Mouse (Mus musculus): ENCODE measurements around the gene Cracr2b. TPM values are rescaled to one million over a fixed set of nuclear protein-coding genes. Genes with fewer than 3 reads are reported as not detected.

Gene Cracr2b
- polyA plus RNA-seq (2017; shearing (Covaris generic)) = not detected

GRCm38 (mm10) chr7:141460391-141461113 is at the start of gene Cracr2b:
Gene Cracr2b, plus strand, starts transcription at chr7:141461094.

DNA sequence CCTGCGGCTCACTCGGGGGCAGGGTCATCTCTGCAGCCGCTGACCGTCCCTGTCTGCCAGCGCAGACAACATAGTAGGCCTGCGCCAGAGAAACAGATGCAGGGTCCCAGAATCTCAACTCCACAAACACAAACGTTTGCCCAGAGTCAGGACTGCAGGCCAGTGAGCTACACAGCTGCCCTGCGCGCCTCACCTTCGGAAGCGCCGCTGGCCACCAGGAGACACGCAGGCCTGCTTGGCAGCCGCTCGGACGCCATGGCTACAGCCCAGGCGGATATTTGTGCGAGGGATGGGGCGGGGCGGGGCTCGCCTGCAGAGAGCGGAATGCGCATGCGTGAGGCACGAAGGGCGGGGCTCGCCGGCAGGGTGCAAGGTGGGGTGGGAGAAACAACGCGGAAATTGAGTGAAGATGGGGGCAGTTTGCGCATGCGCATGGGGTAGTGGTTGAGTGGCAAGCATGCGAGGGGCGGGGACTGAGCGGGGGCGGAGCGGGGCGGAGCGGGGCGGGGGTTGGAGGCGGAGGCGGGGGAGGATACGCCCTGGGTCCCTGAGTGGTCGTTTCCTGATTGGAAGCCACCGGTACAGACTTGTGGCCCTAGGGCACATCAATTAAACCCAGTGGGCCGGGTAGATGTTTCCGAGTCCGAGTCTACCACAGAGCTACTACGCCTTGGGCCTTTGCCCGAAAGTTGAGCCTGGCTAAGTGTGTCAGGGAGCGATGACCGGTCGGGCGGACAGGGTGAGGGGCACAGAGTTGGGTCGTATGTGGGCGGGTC is 46.9 kb upstream of the Cracr2b start, which contains the start of gene Gatd1:
Gene Gatd1 (minus strand): TSS at position 328 of the 776 bp plus-strand sequence.

GRCm38 (mm10) chr7:141429310-141429709 is 31.6 kb upstream of the Cracr2b start, which contains the start of gene Cend1:
Gene Cend1, minus strand, starts transcription at chr7:141429491.

GRCm38 (mm10) chr7:141437178-141438120 is 23.4 kb upstream of the Cracr2b start, which contains the start of gene Slc25a22:
Gene Slc25a22, minus strand, starts transcription at chr7:141437892.

GRCm38 (mm10) chr7:141443828-141444237 is 17.1 kb upstream of the Cracr2b start, which contains the start of gene Pidd1:
Gene Pidd1, minus strand, starts transcription at chr7:141444025.

DNA sequence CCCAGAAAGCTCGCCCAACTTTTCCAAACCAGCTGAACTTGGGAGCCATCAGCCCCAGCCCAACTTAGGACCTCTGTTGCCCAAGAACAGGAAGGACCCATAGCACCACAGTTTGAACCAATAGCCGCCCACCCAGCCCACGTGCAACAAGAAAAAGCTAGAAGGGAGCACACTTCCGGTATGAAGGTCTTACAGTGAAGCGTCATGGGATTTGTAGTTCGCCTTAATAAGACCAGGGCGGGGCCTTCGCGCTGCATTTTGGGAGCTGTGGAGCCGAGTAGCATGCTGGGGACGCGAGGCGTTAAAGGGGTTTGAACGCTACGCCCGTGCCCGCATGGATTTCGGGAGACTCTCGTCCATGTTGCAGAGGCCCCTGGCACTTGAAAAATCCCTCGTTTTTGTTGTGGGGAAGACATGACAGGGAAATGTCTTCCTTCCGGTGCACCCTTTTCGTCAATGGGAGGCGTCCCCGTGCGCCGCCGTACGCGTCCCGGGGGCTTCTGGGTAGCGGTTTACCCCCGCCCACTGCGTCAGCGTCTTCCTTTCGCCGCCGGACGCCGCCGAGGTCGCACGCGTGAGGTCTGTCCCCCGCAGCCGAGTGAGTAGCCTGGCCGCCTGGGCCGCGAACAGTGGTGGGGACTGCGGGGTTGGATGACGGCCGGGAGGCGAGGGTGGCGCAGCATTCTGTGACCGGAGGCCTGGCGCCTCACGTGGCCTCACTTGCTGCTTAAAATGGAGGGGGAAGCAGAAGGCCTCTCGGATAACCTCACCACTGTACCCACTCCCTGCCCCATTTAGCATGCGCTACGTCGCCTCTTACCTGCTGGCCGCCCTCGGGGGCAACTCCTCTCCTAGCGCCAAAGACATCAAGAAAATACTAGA is 13.5 kb upstream of the Cracr2b start, which contains the start of gene Rplp2:
Gene Rplp2 (plus strand): TSS at position 261 of the 882 bp plus-strand sequence.

GRCm38 (mm10) chr7:141454967-141455551 is 5.8 kb upstream of the Cracr2b start, which contains the start of gene Pnpla2:
Gene Pnpla2, plus strand, starts transcription at chr7:141455198.

DNA sequence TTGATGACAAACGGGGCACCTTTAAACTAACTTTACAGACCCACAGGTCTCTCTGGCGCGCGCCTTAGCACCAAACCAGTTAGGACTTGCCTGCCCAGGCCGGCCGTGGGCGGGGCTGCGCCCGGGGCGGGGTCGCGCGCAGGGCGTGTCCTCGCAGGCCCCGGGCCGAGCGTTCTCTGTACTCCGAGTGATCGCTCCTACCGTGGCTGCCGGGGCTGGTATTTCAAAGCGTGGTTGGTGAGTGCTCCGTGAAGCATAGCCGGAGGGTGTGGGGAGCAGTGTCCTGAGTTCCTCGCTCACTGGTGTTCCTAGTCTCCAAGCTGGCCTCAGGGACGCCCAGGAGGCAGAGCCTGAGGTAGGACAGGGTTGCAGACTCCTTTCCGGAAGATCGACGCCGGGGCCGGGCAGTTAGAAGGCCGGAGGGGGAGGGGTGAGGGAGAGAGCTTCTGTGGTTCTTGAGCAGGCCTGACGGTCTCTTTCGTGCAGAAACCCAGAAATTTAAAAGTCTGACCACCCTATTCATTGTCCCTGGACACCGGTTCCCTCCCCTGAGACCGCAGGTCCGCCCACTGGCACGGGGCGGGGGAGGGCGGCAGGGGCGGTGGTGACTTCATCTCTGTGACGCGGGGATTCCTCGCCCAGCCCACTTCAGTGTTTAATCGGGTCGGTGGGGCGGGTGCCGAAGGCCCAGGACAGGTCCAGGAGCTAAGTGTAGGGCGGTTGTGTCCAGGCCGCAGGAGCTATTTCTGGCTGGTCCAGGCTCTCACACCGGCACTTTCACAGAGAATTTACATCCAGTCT is 6.5 kb downstream of the Cracr2b start, which contains the start of gene Cd151:
Gene Cd151 (plus strand): TSS at position 163 of the 801 bp plus-strand sequence.

GRCm38 (mm10) chr7:141475011-141475804 is 14.3 kb downstream of the Cracr2b start, which contains the start of the genes Polr2l and Tspan4:
Gene Polr2l, minus strand, starts transcription at chr7:141475132.
Gene Tspan4, plus strand, starts transcription at chr7:141475240.

Other genes starting within 250 kb of the Cracr2b start
- 13.5 TPM for gene Lmntd2, start 247.0 kb upstream of the Cracr2b start, polyA plus RNA-seq (2017; shearing (Covaris generic))
- 6.5 TPM for gene Rassf7, start 245.2 kb upstream of the Cracr2b start, polyA plus RNA-seq (2017; shearing (Covaris generic))
- gene Phrf1, start 232.3 kb upstream of the Cracr2b start, polyA plus RNA-seq (2017; shearing (Covaris generic)) = 95.3 TPM
- gene Irf7, start 194.6 kb upstream of the Cracr2b start, polyA plus RNA-seq (2017; shearing (Covaris generic)) = 405 TPM
- not detected for gene Cdhr5, start 184.3 kb upstream of the Cracr2b start, polyA plus RNA-seq (2017; shearing (Covaris generic))
- gene Sct, start 182.0 kb upstream of the Cracr2b start, polyA plus RNA-seq (2017; shearing (Covaris generic)) = not detected
- not detected for gene Drd4, start 169.1 kb upstream of the Cracr2b start, polyA plus RNA-seq (2017; shearing (Covaris generic))
- gene Deaf1, start 133.4 kb upstream of the Cracr2b start, polyA plus RNA-seq (2017; shearing (Covaris generic)) = 53.6 TPM
- gene Tmem80, start 133.4 kb upstream of the Cracr2b start, polyA plus RNA-seq (2017; shearing (Covaris generic)) = 23.2 TPM
- 0.23 TPM for gene Eps8l2, start 122.2 kb upstream of the Cracr2b start, polyA plus RNA-seq (2017; shearing (Covaris generic))
- 201 TPM for gene Taldo1, start 68.9 kb upstream of the Cracr2b start, polyA plus RNA-seq (2017; shearing (Covaris generic))
- gene Gatd1, start 47.0 kb upstream of the Cracr2b start, polyA plus RNA-seq (2017; shearing (Covaris generic)) = 23.2 TPM
- gene Cend1, start 31.6 kb upstream of the Cracr2b start, polyA plus RNA-seq (2017; shearing (Covaris generic)) = not detected
- gene Slc25a22, start 23.2 kb upstream of the Cracr2b start, polyA plus RNA-seq (2017; shearing (Covaris generic)) = 51.0 TPM
- 4.1 TPM for gene Pidd1, start 17.1 kb upstream of the Cracr2b start, polyA plus RNA-seq (2017; shearing (Covaris generic))
- 1,870 TPM for gene Rplp2, start 13.7 kb upstream of the Cracr2b start, polyA plus RNA-seq (2017; shearing (Covaris generic))
- 167 TPM for gene Pnpla2, start 5.9 kb upstream of the Cracr2b start, polyA plus RNA-seq (2017; shearing (Covaris generic))
- 3.2 TPM for gene Cd151, start 6.3 kb downstream of the Cracr2b start, polyA plus RNA-seq (2017; shearing (Covaris generic))
- gene Polr2l, start 14.0 kb downstream of the Cracr2b start, polyA plus RNA-seq (2017; shearing (Covaris generic)) = 24.2 TPM
- 0.55 TPM for gene Tspan4, start 14.1 kb downstream of the Cracr2b start, polyA plus RNA-seq (2017; shearing (Covaris generic))
- 16.0 TPM for gene Chid1, start 78.8 kb downstream of the Cracr2b start, polyA plus RNA-seq (2017; shearing (Covaris generic))
- gene Ap2a2, start 101.1 kb downstream of the Cracr2b start, polyA plus RNA-seq (2017; shearing (Covaris generic)) = 50.4 TPM
- gene Muc6, start 194.2 kb downstream of the Cracr2b start, polyA plus RNA-seq (2017; shearing (Covaris generic)) = 0.07 TPM
- gene Muc2, start 229.2 kb downstream of the Cracr2b start, polyA plus RNA-seq (2017; shearing (Covaris generic)) = 1.7 TPM